Mouse (Mus musculus) G1E (cell line): Measurements from ENCODE around the gene Kynu. TPM values are rescaled to one million over a fixed set of nuclear protein-coding genes. Genes with fewer than 3 reads are reported as not detected.

Experiments
- ATAC-seq: 2 replicates; pipeline ENCODE4 v1.8.0; 2016; ENCODE audit warnings: mild to moderate bottlenecking; ENCODE audit not compliant: insufficient number of reproducible peaks, poor library complexity, low FRiP score, severe bottlenecking; ENCODE audit errors: extremely low read depth
- DNase-seq: peaks from one replicate; pipeline ENCODE4 v3.0.0; 2012; ENCODE audit warnings: low spot score
- H3K27me3 ChIP-seq: 2 replicates; pipeline ENCODE4 v1.6.1; 2012; ENCODE audit warnings: mild to moderate bottlenecking, low read length, inconsistent platforms; ENCODE audit not compliant: insufficient read depth
- H3K36me3 ChIP-seq: replicated peaks from 2 replicates; pipeline ENCODE3; 2012; ENCODE audit warnings: mild to moderate bottlenecking, inconsistent platforms
- H3K4me1 ChIP-seq: 2 replicates; pipeline ENCODE4 v1.6.1; 2012; ENCODE audit warnings: low read depth, low read length, inconsistent platforms, mixed read lengths; ENCODE audit not compliant: insufficient read depth
- H3K4me3 ChIP-seq: 2 replicates; pipeline ENCODE4 v1.5.1; 2012; ENCODE audit warnings: low read depth, mild to moderate bottlenecking, inconsistent platforms, low read length, moderate library complexity, mixed read lengths
- H3K9me3 ChIP-seq: replicated peaks from 2 replicates; pipeline ENCODE4 v1.6.1; 2012; ENCODE audit warnings: inconsistent platforms
- CTCF ChIP-seq: IDR thresholded peaks from 2 replicates; pipeline ENCODE4 v1.5.1; 2012; ENCODE audit warnings: low read depth, low read length, inconsistent platforms, mixed read lengths
- GATA1 ChIP-seq: IDR thresholded peaks from 2 replicates; pipeline ENCODE4 v1.6.1; 2012; ENCODE audit warnings: borderline replicate concordance, low read length, inconsistent platforms, mixed read lengths
- GATA2 ChIP-seq: IDR thresholded peaks from 2 replicates; pipeline ENCODE4 v1.6.1; 2012; ENCODE audit warnings: low read depth, low read length, inconsistent platforms, borderline replicate concordance
- POLR2AphosphoS5 ChIP-seq: IDR thresholded peaks from 2 replicates; pipeline ENCODE4 v1.6.1; 2012; ENCODE audit warnings: low read depth, low read length, inconsistent platforms; ENCODE audit not compliant: insufficient replicate concordance
- TAL1 ChIP-seq: conservative IDR thresholded peaks from 2 replicates; pipeline ENCODE4 v1.6.1; 2012; ENCODE audit warnings: low read depth, low read length, inconsistent platforms, mixed read lengths
- polyA plus RNA-seq: library from polyadenylated mRNA; stranded (reverse); fragments of >175 nt; gene quantifications from 2 replicates; pipeline ENCODE4 v1.2.3, GENCODE M21; 2012
- total RNA-seq, 2 experiments: library from RNA; stranded (forward) in 1 of 2; stranded (reverse) in 1 of 2; fragments of 200-1000 nt in 1 of 2; fragments of >200 nt in 1 of 2; fragmentation: Nextera tagmentation in 1 of 2; gene quantifications; 2 replicates each; pipeline ENCODE4 v1.2.3; 2014 to 2017

The Kynu gene
- total and polyA plus RNA-seq, 3 experiments, result 0.27 TPM; not detected in 2

DNA sequence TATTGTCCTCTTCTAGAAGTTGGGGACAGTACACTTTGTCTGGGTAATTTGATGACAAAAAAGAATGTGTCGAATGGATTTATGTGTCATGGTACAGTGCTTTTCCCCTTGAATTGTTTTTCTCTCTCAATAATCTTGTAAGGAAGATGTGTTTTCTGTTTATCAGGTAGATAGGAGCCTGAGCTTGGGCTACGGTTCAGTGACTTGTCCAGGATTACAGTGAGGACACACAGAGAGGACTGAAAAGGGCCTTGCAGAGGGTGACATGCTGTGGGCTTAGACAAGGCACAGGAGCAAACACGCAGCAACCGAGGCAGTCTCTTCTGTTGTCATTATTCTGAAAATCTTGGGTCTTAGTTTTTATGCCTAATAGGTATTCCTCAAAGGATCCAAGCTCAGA, 913 bp upstream of the Kynu start:
- no peak overlapping the region for H3K4me3 ChIP-seq
- H3K36me3 ChIP-seq, result no peaks in the 10 kb centered on the region
- DNase-seq, result no peak
- no peaks in the 10 kb centered on the region for H3K27me3 ChIP-seq
- TF ChIP-seq POLR2AphosphoS5, result no peak
- TF ChIP-seq GATA2, result no peak
- TF ChIP-seq GATA1, result no peak
- TF ChIP-seq CTCF, result no peak
- no peak for TF ChIP-seq TAL1
- no peak for ATAC-seq
- H3K4me1 ChIP-seq, result no peaks in the 10 kb centered on the region
- H3K9me3 ChIP-seq, result no peaks in the 10 kb centered on the region

DNA sequence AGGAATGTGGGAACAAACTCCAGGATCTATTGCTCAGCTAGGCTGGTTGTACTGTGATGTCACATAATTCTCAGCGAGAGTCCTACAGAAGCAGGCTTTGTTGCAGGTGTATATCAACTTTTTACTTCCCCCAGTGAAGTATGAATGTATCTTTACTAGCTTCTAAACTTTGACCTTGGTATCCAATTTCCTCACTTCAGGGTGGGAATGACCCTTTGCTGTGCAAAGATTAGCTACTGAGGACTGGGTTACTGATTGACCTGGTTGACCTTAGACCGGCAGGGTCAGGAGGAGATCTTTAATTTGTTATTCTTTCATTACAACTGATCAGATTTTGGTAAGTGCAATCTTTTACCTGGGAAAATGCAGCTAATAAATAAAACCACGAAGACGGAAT, 758 bp downstream of the Kynu start:
- TF ChIP-seq TAL1 (no peak), POLR2AphosphoS5 (no peak), GATA1 (no peak), GATA2 (no peak), CTCF (no peak)
- Histone ChIP-seq H3K36me3 (no peaks in the 10 kb centered on the region), H3K9me3 (no peaks in the 10 kb centered on the region), H3K27me3 (no peaks in the 10 kb centered on the region), H3K4me1 (no peaks in the 10 kb centered on the region), H3K4me3 (no peak overlapping the region)
- ATAC-seq, result no peak
- no peak for DNase-seq

DNA sequence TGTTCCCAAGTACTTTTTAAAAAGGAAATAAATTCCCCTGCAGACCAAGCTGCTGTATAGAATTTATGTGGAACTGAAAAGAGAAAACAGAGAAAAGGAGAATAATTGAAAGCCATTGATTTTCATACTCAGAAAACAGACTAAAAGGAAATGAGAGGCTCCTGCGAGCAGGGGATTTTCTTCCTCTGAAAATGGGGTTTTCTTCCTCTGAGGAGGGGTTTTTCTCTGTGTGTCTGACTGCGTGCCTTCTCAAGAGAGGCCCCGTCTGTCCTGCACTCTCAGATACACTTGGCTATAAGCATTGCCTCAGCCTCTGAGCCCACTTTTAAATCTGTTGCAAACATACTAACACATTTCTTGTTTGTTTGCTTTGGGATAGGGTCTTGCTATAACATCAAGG, 1.9 kb downstream of the Kynu start:
- H3K27me3 ChIP-seq, result no peaks in the 10 kb centered on the region
- H3K9me3 ChIP-seq, result no peaks in the 10 kb centered on the region
- no peak overlapping the region for H3K4me3 ChIP-seq
- H3K36me3 ChIP-seq, result no peaks in the 10 kb centered on the region
- H3K4me1 ChIP-seq, result no peaks in the 10 kb centered on the region
- TF ChIP-seq CTCF, result no peak
- TF ChIP-seq POLR2AphosphoS5, result no peak
- TF ChIP-seq TAL1, result no peak
- TF ChIP-seq GATA1, result no peak
- no peak for TF ChIP-seq GATA2
- ATAC-seq (no peak), DNase-seq (no peak)

DNA sequence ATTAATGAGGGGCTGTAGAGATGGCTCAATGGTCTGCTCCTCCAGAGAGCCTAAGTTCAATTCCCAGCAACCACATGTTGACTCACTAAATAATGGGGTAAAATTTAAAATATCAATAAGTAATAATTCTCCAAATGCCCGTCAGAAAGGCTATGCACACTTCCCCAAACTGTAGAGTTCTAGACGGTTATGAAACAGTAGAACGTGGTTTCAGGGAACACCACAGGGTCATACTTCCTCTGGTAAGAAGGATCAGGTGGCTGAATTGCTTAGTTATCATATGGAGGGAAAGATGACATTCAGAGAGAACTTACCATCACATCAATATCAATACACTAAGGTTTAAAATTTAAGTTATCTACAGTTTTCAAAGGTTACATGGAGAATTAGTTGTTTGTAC, 6.1 kb downstream of the Kynu start:
- no peak for TF ChIP-seq GATA2
- no peak for TF ChIP-seq TAL1
- TF ChIP-seq CTCF, result no peak
- no peak for TF ChIP-seq POLR2AphosphoS5
- no peak for TF ChIP-seq GATA1
- H3K27me3 ChIP-seq, result no peaks in the 10 kb centered on the region
- H3K4me3 ChIP-seq, result no peak overlapping the region
- H3K4me1 ChIP-seq, result no peaks in the 10 kb centered on the region
- H3K36me3 ChIP-seq, result no peaks in the 10 kb centered on the region
- H3K9me3 ChIP-seq, result no peaks in the 10 kb centered on the region
- DNase-seq, result no peak
- no peak for ATAC-seq

DNA sequence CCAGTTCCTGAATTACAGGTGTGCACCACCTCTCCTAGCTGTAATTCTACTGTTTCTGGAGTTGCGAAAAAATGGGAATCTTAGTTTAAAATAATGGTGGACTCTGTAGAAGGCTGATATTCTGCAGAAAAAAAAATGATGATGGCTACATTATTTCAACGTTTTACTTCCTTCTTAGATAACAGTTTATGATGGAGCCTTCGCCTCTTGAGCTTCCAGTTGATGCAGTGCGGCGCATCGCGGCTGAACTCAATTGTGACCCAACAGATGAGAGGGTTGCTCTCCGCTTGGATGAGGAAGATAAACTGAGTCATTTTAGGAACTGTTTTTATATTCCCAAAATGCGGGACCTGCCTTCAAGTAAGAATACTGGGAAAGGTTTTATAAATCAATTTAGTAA, 7.7 kb downstream of the Kynu start:
- Histone ChIP-seq H3K4me3 (no peak overlapping the region), H3K9me3 (no peaks in the 10 kb centered on the region), H3K36me3 (no peaks in the 10 kb centered on the region), H3K27me3 (no peaks in the 10 kb centered on the region), H3K4me1 (no peaks in the 10 kb centered on the region)
- TF ChIP-seq TAL1 (no peak), GATA1 (no peak), POLR2AphosphoS5 (no peak), CTCF (no peak), GATA2 (no peak)
- DNase-seq (no peak), ATAC-seq (no peak)

DNA sequence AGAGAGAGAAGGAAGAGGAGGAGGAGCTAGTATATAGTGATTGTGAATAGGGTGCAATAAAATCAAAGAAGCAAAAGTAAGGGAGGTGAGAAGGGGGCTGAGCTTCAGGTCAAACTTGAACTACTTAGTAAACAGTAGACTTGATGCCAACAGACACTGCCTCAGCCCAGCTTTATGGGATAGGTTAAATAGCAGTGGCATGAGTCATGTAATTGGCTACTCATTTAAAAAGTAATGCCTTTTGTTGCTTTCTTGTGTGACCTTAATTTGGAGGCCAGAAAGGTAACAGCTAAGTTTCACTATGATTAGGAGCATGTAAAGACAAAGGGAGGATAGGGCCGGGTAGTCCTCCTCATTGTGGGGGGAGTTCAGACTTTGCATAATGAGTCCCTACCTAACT, 13.3 kb downstream of the Kynu start:
- Histone ChIP-seq H3K4me1 (no peaks in the 10 kb centered on the region), H3K36me3 (no peaks in the 10 kb centered on the region), H3K4me3 (no peak overlapping the region), H3K27me3 (no peaks in the 10 kb centered on the region), H3K9me3 (no peaks in the 10 kb centered on the region)
- no peak for ATAC-seq
- TF ChIP-seq POLR2AphosphoS5 (no peak), GATA2 (no peak), GATA1 (no peak), TAL1 (no peak), CTCF (no peak)
- DNase-seq, result no peak

DNA sequence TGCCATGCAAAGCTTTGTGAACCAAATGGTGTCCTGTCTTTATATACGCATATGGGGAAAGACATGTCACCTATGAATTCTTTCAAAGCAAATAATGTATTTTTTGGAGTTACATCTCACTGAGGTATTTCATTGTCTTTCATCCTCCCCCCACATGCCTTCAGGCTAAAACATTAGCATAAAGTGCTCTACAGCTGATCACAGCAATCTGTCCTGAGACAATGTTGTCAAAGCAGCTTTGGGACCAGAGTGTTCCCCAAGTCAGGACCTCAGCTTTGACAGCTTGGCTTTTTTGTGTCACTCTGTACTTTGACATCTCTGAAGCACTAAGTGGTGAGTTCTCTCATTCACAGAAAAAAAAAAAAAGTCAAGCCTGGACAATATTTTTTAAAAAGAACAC, 18.4 kb downstream of the Kynu start:
- H3K36me3 ChIP-seq, result no peaks in the 10 kb centered on the region
- H3K4me1 ChIP-seq, result no peaks in the 10 kb centered on the region
- no peaks in the 10 kb centered on the region for H3K27me3 ChIP-seq
- TF ChIP-seq TAL1, result no peak
- no peak for TF ChIP-seq CTCF
- TF ChIP-seq GATA1, result no peak
- no peak for TF ChIP-seq POLR2AphosphoS5
- no peak for TF ChIP-seq GATA2
- H3K4me3 ChIP-seq, result no peak overlapping the region
- DNase-seq (no peak), ATAC-seq (no peak)
- no peaks in the 10 kb centered on the region for H3K9me3 ChIP-seq
